Mouse (Mus musculus) ES-Bruce4 (cell line): Measurements from ENCODE around the gene Rtp2.

Source experiments
- CTCF ChIP-seq: IDR thresholded peaks from one replicate; pipeline ENCODE4 v1.8.1; 2011; ENCODE audit warnings: low read depth, low read length
- EP300 ChIP-seq: IDR thresholded peaks from 2 replicates; pipeline ENCODE4 v1.6.1; 2011; ENCODE audit warnings: low read depth, low read length; ENCODE audit not compliant: insufficient read depth

DNA sequence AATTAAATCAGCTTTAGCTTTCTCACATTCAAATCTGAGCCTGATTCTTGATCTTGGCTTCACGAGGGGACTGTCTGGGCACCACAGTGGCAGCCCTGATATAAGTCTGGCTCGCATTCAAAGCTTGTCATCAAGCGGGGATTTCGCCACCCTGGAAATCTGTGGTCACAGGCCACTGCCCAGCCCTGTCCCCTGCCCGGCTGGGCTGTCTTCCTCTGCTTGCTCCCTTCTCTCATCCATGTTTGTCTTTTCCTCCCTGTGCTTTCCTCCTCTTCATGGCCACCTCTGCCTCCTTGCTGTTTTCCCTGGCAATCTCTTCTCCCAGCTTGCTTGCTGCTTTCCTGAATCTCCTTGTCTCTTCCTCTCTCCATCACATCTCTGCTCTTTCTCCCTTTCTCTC is 34.7 kb downstream of the Rtp2 start:
- no peak for TF ChIP-seq CTCF
- TF ChIP-seq EP300 = no peak
